Mouse (Mus musculus) embryo, embryonic 10.5 days (tissue): Measurements from ENCODE around the gene Uba6.

Source experiments
- DNase-seq: peaks from one replicate; pipeline ENCODE4 v3.0.0-alpha.2; 2015; ENCODE audit warnings: low spot score

Uba6 gene

DNA sequence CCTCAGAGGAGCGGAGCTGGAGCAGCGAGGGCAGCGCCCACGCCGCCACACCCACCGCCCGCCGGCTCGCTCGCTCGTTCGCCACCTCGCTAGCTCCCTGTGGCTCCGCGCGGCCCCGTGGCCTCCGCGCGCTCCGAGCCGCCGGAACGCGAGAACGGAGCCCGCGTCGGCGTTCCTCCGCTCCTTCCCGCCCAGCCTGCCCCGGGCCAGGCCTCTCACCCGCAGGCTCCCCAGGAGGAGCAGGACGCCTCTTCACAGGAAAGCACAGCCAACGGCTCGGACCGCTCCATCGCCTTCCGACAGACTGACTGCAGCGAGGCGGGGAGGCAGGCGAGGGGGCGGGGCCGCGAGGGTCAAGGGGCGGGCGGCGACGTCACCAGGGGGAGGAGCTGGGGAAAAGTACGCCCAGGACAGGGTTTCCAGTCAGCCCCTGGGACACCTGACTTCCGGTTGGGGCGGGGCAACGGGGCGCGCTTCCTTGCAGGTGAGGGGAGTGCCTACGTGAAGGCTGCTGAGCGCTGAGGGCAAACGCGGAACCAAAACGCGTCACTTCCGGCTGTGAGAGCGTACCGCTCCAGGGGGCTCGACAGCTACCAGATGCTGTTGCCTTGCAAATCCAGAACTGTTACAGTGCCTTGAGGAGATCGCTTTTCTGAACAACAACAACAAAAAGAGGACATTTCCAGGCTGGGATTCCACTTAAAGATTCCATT is at the start of gene Uba6:
Gene Uba6, minus strand, starts transcription at position 355 of the 713 bp plus-strand sequence.
- DNase-seq: peak; percentile 98

DNA sequence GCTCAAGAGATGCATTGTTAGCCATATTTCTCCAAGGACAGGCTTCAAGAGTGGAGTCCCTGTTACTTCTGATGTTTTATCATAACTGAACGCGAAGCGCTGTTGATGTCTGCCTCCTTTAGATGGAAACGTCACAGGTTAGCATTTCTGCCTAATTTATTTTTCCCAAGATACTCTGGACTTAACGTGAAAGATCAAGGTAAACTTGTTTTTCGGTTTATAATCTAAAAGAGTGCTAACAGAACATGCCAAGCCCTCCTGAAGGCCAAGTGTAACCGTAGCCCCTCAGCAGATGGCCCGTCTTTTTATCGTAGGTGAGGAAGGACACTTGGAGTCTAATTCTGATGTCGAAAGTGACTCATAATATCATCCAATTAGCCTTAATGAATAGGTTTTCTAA is 25.2 kb upstream of the Uba6 start, which contains the start of gene Gnrhr:
Gene Gnrhr, minus strand, starts transcription at position 101 of the 400 bp plus-strand sequence.
- no peak for DNase-seq

DNA sequence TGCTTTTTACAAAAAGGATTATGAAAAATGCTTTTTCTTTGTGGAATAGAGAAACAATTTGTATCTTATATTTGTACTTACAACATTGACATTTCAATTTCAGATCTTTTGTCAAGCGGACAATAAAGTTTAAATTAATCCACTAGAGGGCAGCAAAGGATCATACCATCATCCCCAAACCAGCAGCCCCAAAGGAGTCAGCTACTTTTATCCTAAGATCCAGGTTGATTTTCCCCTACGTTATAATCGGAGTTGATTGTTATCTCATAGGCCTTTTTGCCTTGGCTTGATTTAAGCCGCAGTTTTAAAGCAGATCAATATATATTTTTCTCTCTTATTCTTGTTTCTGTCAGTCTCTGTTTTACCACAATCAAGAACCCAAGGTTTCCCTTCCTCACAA is 18.8 kb upstream of the Uba6 start:
- peak; percentile 80 for DNase-seq

DNA sequence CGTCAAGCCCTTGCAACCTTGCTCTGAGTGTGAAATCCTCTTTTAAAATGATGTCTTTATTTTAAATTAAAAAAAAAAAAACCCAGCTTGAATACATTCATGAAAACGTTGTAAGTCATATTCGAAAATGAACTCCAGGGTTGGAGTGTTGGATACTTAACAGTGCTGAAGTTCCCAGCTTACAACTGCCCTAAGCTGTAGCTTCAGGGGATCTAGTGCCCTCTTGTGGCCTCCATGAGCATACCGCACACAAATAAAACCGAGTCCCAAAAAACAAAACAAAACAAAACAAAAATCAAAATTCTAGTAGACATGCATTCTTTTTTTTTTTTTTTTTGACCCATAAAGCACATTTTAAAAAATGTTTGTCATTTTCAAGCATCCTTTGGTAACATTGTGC is 18.2 kb upstream of the Uba6 start:
- peak; percentile 75 for DNase-seq

DNA sequence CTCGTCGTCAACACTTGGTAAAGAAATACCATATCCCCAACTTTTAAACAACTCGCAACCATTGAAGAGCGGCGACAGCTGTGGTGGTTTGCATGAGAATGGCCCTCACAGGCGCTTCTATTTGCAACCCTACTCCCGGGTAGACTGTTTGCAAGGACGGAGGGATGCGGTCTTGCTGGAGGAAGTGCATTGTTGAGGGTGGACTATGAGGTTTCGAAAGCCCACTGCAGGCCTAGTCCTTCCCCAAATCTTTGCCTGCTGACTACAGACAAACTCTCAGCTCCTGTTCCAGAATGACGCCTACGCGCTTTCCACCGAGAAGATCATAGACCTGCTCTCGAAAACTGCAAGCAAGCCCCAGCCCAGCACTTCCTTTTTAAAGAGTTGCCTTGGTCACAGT is 17.7 kb upstream of the Uba6 start:
- no peak for DNase-seq

DNA sequence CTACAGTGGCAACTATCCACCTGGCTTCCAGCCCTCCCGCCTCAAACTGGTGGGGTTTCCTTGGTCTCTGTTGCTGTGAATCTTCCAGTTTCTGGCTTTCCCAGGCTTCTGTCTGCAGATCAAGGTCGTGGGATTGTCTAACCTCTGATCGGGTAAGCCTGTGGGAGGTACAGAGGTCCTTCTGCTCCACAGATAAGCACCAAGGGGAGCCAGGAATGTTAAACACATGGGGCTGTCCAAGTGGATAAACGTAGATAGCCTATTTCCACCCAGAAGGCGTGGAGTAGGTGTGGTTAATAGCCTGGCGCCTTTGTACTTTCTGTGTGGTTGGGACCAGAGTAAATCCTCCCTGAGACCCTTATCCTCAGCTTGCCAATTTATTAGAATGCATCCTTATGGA is 14.8 kb upstream of the Uba6 start:
- no peak for DNase-seq

DNA sequence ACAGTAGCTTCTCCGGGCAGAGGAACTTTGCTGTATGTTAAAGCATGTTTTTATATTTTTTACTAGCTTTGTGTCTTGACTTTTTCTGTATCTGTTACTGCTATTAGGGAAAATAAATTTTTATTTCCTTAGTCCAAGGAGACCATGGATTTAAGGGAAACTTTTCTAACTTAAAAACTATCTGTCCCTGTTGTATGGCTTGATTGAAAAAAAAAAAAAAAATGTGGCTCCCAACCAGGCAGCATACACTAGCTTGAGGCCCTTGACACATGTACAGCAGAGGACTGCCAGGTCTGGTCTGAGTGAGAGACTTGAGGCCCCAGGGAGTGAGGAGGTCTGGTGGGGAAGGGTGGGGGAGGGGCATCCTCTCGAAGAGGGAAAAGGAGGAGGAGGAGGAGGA is 1.2 kb upstream of the Uba6 start:
- DNase-seq: peak; percentile 10

DNA sequence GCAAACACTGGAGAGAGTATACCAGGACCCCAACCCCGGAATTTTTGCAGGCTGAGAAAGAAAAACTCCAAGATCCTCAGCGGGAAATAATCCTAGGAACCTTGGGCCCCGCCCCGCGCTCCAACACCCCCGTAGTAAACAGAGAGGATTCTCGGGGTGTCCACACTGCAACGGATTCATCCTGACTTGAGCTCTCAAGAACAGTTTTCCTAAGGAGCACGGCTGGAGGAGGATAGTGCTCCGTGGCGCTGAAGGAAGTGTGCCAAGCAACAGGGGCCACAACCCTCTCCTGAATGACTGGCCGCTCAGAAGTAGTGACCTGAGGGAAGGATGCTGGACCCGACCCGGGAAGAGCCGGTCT is 535 bp downstream of the Uba6 start:
- DNase-seq: no peak

DNA sequence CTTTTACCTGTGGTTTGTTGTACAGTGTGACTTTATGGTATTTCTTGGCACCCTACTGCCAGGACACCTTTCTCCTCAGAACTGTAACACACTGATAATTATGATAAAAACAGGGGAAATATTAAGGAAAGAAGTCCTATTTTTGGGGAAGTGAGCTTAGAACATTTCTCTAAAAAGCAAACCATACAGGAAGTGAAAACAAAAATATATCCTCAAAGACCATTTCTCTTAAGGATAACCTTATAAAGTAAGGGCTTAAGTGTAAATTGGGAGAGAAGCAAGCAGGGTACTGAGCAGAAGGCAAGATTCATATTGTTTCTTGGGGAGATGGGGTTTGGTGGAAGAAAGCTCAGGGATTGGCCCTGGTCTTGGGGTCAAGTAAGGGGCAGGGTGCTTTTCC is 42.8 kb downstream of the Uba6 start:
- no peak for DNase-seq

DNA sequence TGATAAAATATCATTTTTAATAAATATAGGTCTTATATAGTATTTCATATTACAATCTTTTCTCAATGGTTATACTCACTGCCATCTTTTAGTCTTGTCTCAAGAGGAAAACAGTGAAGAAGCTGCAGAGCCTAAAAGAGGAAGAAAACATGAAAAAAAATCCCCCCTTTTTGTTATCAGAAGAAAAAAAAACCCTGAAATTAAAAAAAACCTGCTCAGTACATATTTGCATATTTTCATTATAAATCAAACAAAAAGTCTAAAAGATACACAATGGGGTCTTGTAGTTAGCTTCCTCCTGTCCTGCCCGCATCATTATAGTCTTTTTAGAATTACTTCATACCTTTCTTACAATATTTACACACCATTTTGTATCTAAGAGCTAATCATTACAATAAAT is 43.9 kb downstream of the Uba6 start:
- no peak for DNase-seq

DNA sequence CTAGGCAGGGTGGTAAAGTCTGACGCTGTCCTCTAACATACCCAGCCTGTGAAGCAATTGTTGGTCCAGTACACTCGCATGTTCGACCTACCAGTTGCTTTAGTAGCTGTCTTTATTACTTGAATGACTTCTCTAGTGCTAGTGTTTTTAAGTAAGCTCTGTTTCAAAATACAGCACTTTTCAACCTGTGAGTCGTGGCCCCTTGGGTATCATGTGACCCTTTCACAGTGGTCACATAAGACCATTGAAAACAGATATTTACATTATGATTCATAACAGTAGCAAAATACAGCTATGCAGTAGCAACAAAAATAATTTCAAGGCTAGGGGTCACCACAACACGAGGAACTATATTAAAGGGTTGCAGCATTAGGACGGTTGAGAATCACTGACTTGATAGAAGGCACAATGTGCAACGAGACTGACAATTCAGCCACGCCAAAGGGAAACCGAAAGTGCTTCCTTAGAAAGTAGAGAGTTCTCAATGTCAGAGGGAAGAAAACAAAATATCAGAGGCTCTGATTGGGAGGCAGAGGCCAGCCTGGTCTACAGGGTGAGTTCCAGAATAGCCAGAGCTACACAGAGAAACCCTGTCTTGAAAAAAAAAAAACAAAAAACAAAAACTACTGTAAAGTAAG is 54.0 kb downstream of the Uba6 start:
- no peak for DNase-seq

DNA sequence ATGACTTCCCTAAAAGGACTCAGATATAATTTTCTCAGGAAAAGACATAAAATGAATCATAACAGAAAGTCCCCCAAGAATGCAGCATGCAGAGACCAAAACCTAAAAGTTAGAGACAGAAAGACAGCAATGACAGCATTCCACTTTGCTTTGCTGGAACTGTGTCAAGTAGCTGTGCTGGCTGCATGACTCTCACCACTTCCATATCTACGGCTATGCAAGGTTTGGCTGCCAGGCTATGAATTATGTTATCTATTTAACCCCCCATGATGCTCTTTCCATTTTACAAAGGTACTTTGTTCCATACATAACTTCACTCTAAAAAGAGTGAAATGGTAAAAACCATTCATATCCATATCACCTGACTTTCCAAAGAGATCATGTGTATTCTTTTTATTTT is 58.6 kb downstream of the Uba6 start:
- no peak for DNase-seq

DNA sequence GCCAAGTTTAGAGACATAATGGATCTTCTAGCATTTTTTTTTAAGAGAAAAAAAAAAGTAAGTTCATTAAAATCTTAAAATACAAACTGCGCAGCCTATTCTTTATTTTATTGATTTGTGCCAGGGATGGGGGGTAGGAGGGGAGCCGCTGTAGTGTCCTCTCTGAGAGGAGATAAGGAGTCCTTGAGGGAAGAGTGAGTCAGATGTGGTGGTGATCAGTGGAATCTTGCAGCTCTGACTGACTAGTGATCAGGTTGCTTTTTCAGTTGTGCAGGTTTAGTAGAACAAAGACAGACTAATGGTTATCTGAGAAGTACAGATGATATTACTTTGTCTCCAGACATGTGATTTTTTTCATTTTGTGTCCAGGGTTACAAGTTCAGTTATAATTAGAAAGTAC is 59.6 kb downstream of the Uba6 start:
- no peak for DNase-seq

DNA sequence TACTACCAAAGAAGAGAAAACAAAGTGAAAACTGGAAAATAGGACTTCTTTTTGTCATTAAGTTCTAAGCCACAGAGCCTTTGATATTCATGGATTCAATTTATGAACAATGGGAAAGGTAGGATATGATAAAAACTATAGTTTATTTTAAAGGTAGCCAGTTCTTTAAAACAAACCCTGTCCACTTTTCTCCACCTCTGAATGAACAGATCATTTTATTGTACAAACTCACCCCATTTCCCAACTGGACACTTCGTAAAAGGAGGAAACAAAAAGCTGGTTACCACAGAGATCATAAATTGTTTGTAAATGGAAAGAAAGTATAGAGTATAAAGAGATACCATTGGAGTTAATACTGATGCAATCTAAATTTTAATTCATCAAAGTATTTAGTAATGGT is 61.5 kb downstream of the Uba6 start:
- no peak for DNase-seq

DNA sequence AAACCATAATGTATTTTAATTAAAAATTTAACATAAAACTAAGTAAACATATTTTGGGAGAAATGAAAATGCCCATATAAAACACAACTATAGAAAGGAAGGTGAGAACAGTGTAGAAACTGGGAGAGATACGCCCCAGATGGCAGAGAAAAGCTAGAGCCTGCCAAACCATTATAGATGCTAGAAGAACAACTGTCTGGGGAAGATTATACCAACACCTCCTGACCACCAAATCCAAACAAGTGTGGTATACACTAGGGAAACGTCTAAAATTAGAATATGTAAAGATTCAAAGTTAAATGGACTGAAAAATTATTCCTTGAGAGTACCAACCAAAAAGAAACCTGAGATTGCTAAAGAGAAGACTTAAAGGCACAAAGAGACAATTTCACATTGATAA is 66.0 kb downstream of the Uba6 start:
- DNase-seq: no peak

DNA sequence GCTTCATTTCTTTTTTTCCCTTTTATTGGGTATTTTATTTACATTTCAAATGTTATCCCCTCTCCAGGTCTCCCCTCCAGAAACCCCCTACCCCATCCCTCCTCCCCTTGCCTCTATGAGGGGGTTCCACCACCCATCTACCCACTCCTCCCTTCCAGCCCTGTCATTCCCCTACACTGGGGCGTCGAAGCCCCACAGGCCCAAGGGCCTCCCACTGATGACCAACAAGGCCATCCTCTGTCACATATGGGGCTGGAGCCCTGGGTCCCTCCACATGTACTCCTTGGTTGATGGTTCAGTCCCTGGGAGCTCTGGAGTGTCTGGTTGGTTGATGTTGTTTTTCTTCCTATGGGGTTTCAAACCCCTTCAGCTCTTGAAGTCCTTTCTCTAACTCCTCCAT is 70.4 kb downstream of the Uba6 start:
- DNase-seq: no peak

DNA sequence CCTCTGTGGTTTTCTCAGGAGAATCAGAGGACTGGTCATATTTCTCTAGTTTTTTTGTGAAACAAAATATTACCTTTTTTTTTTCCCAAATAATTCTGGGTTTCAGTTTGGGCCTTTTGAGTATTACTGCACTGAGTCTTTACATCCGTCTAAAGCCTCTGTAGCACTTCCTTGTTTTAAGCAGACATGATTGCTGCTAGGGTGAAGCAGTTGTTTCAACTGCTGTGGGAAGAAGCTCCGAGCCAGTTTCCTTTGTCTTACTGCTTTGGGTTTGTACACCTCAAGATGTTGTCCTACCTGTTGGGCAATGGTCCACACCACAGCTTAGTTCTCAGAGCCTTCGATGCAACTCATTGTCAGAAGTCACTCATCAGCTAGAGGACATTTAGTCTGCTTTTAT is 72.0 kb downstream of the Uba6 start:
- DNase-seq: no peak

DNA sequence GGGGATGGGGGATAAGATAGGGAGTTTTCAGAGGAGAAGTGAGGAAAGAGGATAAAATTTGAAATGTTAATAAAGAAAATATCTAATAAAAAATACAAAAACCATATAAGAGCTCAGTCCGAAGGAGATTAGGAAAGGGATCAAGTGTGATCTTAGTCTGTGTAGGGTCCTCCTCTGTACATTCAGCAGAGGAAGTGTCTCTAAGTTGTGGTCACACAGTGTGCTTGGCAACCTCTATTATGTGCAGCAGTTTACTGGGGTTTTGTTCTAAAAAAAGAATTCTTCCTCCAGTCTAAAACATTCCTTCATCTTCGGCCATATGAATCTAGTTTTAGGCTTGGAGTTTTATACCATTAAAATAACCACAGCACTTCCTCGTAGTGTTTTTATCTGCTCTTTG is 73.6 kb downstream of the Uba6 start:
- DNase-seq: no peak

DNA sequence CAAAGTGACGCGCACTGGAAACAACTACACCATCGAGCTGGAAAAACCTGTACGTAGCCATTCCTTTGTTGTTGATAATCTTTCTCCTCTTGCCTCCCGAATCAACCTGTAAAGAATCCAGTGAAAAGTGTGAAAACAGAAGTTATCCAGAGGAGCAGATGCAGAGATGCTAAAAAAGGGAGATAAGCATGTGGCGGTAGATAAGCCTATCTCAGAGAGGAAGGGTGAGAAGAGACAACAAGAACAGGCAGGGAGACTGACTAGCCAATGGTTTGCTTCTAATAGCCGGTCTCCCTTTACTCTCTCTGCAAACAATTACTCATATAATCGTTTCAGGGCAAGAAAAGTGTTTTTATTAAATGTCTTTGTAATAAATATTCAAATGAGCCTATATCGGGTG is 77.8 kb downstream of the Uba6 start:
- no peak for DNase-seq

DNA sequence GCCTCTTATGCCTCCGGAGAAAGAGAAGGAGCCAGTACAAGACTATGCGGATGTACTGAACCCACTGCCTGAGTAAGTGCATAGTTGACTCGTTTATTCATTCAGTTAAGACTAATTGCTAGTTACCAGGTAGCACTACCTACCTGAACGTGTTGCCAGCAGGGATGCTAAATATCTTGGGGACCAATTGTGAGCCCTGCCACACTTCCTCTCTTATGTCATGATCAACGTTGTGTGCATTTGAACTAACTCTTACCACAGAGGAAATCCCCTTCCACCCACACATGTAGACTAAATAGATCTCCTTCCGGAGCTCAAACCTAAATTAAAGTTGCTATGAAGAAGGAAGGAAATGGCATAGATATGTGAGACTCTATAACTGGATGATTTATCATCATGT is 85.9 kb downstream of the Uba6 start:
- DNase-seq: no peak

DNA sequence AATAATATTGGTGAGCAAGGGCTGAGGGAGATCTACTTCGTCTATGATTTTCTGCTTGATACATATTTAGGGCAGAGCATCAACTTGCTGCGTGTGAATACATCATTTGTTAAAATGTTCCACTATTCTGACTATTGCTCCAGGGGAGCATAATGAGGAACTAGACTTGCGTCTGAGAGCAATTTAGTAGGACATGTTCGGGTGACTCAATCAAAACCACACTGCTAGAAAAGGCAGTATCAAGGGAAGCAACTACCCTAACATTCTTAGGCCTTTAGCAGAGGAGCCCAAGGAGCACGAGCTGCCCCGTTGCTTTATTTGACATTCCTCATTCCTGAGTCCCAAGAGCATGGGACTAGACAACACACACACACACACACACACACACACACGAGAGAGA is 87.6 kb downstream of the Uba6 start:
- no peak for DNase-seq

DNA sequence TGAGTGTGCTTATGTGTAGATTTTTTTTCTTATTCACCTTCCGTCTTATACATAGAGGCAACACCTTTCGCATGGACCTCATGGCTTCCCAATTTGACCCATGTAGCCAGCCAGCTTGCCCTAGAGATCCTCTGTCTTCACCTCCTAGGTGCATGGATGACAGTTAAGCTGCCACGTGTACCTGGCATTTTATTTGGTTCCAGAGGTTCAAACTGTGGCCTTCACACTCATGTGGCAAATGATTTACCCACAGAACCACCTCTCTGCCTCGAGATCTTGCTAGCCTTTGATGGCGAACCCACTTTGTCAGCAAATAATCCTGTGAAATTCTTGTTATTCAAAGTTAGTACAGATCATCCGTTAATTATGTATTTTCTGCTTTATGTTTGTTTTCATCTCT is 88.6 kb downstream of the Uba6 start:
- no peak for DNase-seq

DNA sequence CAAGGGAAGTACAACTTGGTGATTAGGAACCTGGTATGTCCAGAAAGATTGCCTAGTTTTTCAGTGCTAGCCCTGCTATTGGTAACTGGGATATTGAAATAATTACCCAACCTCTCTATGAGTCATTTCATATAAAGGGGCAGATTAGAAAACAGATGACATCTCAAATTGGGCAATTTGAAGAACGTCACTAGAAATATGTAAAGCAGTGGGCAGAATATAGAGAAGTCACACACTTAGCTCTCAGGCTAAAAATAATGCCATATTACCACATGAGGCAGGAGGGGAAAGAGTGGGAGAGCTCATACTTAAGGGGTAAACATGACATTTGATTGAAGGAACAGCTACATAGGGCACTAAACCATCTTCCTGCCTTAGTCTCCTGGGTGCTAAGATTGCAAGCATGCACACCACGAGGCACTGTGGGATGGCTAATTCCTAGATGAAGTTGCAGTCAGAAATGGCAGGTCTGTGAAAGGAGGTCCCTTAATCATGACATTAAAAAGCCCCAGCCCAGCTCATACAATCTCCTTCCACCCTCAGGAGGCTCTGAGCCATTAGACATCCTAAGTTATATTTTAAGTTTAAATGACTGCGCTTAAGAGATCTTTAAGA is 93.8 kb downstream of the Uba6 start:
- no peak for DNase-seq
